Mouse (Mus musculus) neural tube, embryonic 11.5 days (tissue): ENCODE measurements around the gene Fam49a. TPM values are rescaled to one million over a fixed set of nuclear protein-coding genes. Genes with fewer than 3 reads are reported as not detected.

ENCODE experiments used
- ATAC-seq: fragments of 200-750 bp; cut with Nextera tagmentation; 2 replicates; pipeline ENCODE4 v1.8.0; 2017; ENCODE audit warnings: moderate number of reproducible peaks, mild to moderate bottlenecking, moderate TSS enrichment, moderate library complexity; ENCODE audit not compliant: insufficient read depth, low FRiP score, low TSS enrichment
- DNase-seq: peaks from one replicate; pipeline ENCODE4 v3.0.0-alpha.2; 2015; ENCODE audit warnings: low spot score
- H3K27ac ChIP-seq: fragments of 300-500 bp; sonication (generic); 2 replicates; pipeline ENCODE4 v1.5.1; 2014; ENCODE audit warnings: low read depth, mild to moderate bottlenecking, low read length
- H3K27me3 ChIP-seq: fragments of 300-500 bp; sonication (generic); 2 replicates; pipeline ENCODE4 v1.6.1; 2014; ENCODE audit warnings: mild to moderate bottlenecking, low read length, mixed read lengths; ENCODE audit not compliant: control insufficient read depth, insufficient read depth
- H3K36me3 ChIP-seq: fragments of 300-500 bp; sonication (generic); 2 replicates; pipeline ENCODE4 v1.6.1; 2014; ENCODE audit warnings: mild to moderate bottlenecking, low read length, moderate library complexity, mixed read lengths; ENCODE audit not compliant: control insufficient read depth, insufficient read depth
- H3K4me1 ChIP-seq: fragments of 300-500 bp; sonication (generic); 2 replicates; pipeline ENCODE4 v1.6.1; 2014; ENCODE audit warnings: low read length, mixed read lengths; ENCODE audit not compliant: control insufficient read depth, insufficient read depth
- H3K4me2 ChIP-seq: fragments of 300-500 bp; sonication (generic); 2 replicates; pipeline ENCODE4 v1.6.1; 2014; ENCODE audit warnings: low read depth, mild to moderate bottlenecking, moderate library complexity
- H3K4me3 ChIP-seq: fragments of 300-500 bp; sonication (generic); 2 replicates; pipeline ENCODE4 v1.5.1; 2014; ENCODE audit warnings: low read depth, low read length
- H3K9ac ChIP-seq: fragments of 300-500 bp; sonication (generic); 2 replicates; pipeline ENCODE4 v1.6.1; 2014; ENCODE audit warnings: mild to moderate bottlenecking, low read length
- H3K9me3 ChIP-seq: fragments of 300-500 bp; sonication (generic); 2 replicates; pipeline ENCODE4 v1.6.1; 2016; ENCODE audit warnings: low read length; ENCODE audit not compliant: control insufficient read depth
- WGBS: fragments of 180-500 bp; shearing (Covaris S2); extraction: QIAGEN DNeasy Blood & Tissue Kit; methylation state at CpG from one replicate; pipeline ENCODE4 v1.1.7; 2014; 5-methylcytosine and 5-hydroxymethylcytosine counted together
- polyA plus RNA-seq: library from polyadenylated mRNA; unstranded; fragments of >200 nt; fragmentation: Nextera tagmentation; extraction: Ambion mirVana; gene quantifications from 2 replicates; pipeline ENCODE4 v1.2.1, GENCODE M21; 2014

Gene Fam49a
- polyA plus RNA-seq, 1 experiment from 2014 or later: 34.4 TPM

GRCm38 (mm10) chr12:12349645-12350288 lies 87.8 kb downstream of the Fam49a start:
- ATAC-seq (no peak), DNase-seq (no peak)
- H3K4me2 ChIP-seq: no peak overlapping the region
- H3K4me3 ChIP-seq: no peak overlapping the region
- H3K36me3 ChIP-seq: no peaks in the 10 kb centered on the region
- no peaks in the 10 kb centered on the region for H3K9me3 ChIP-seq
- no peak overlapping the region for H3K9ac ChIP-seq
- H3K27ac ChIP-seq: no peak overlapping the region
- peaks cover 3% of the 10 kb centered on the region; the same call in 1 of the 2 replicates for H3K4me1 ChIP-seq
- no peaks in the 10 kb centered on the region for H3K27me3 ChIP-seq
- 78% methylated on average over 6 of the region's 6 CpGs for WGBS

- WGBS: 47% methylated on average over 11 of the region's 11 CpGs
These were observed 90.0 kb downstream of the Fam49a start for GRCm38 (mm10) chr12:12351816-12352552.

GRCm38 (mm10) chr12:12354115-12354653 lies 92.2 kb downstream of the Fam49a start:
- WGBS: 83% methylated on average over 10 of the region's 10 CpGs
- DNase-seq (no peak), ATAC-seq (no peak)
- Histone ChIP-seq H3K4me2 (no peak overlapping the region), H3K27ac (no peak overlapping the region), H3K36me3 (no peaks in the 10 kb centered on the region), H3K4me3 (no peak overlapping the region), H3K9me3 (no peaks in the 10 kb centered on the region), H3K27me3 (no peaks in the 10 kb centered on the region), H3K9ac (no peak overlapping the region), H3K4me1 (peaks cover 6% of the 10 kb centered on the region; the same call in 1 of the 2 replicates)

More at GRCm38 (mm10) chr12:12351816-12352552, 90.0 kb downstream of the Fam49a start:
- Histone ChIP-seq H3K9me3 (no peaks in the 10 kb centered on the region), H3K9ac (no peak overlapping the region), H3K4me1 (peaks cover 6% of the 10 kb centered on the region; the same call in 1 of the 2 replicates), H3K4me3 (no peak overlapping the region), H3K4me2 (no peak overlapping the region), H3K27ac (0 out of 2 replicates have a peak overlapping the region, but pooled peaks have one; percentile 42), H3K36me3 (no peaks in the 10 kb centered on the region), H3K27me3 (no peaks in the 10 kb centered on the region)
- 0 out of 2 replicates have a peak, but pooled peaks have one; percentile 20 for ATAC-seq
- no peak for DNase-seq

- Histone ChIP-seq H3K9me3 (no peaks in the 10 kb centered on the region), H3K27ac (no peak overlapping the region), H3K9ac (no peak overlapping the region), H3K27me3 (no peaks in the 10 kb centered on the region), H3K36me3 (no peaks in the 10 kb centered on the region), H3K4me1 (peaks cover 6% of the 10 kb centered on the region; the same call in 1 of the 2 replicates), H3K4me2 (no peak overlapping the region), H3K4me3 (no peak overlapping the region)
- 76% methylated on average over 9 of the region's 9 CpGs for WGBS
- no peak for DNase-seq
- ATAC-seq: no peak
These were observed 94.1 kb downstream of the Fam49a start for GRCm38 (mm10) chr12:12356048-12356447.

GRCm38 (mm10) chr12:12356463-12356862 lies 94.5 kb downstream of the Fam49a start:
- no peak overlapping the region for H3K4me2 ChIP-seq
- H3K27ac ChIP-seq: 0 out of 2 replicates have a peak overlapping the region, but pooled peaks have one; percentile 14
- H3K9me3 ChIP-seq: no peaks in the 10 kb centered on the region
- ATAC-seq (no peak), DNase-seq (no peak)
- H3K36me3 ChIP-seq: no peaks in the 10 kb centered on the region
- no peak overlapping the region for H3K9ac ChIP-seq
- 70% methylated on average over 1 of the region's 1 CpGs for WGBS
- peaks cover 6% of the 10 kb centered on the region; the same call in 1 of the 2 replicates for H3K4me1 ChIP-seq
- H3K4me3 ChIP-seq: no peak overlapping the region
- no peaks in the 10 kb centered on the region for H3K27me3 ChIP-seq

GRCm38 (mm10) chr12:12356946-12357345 lies 95.0 kb downstream of the Fam49a start:
- WGBS: 80% methylated on average over 5 of the region's 5 CpGs
- no peak; the same call in 1 of the 2 replicates for ATAC-seq
- no peak for DNase-seq
- no peaks in the 10 kb centered on the region for H3K36me3 ChIP-seq
- H3K9ac ChIP-seq: no peak overlapping the region
- H3K9me3 ChIP-seq: no peaks in the 10 kb centered on the region
- H3K4me1 ChIP-seq: peaks cover 4% of the 10 kb centered on the region; the same call in 1 of the 2 replicates
- no peaks in the 10 kb centered on the region for H3K27me3 ChIP-seq
- no peak overlapping the region for H3K27ac ChIP-seq
- H3K4me3 ChIP-seq: no peak overlapping the region
- no peak overlapping the region for H3K4me2 ChIP-seq

- Histone ChIP-seq H3K4me1 (peaks cover 4% of the 10 kb centered on the region; the same call in 1 of the 2 replicates), H3K27ac (no peak overlapping the region)
- no peak for ATAC-seq
These were observed 98.0 kb downstream of the Fam49a start for GRCm38 (mm10) chr12:12359923-12360322.

GRCm38 (mm10) chr12:12362371-12362770 lies 100.4 kb downstream of the Fam49a start:
- Histone ChIP-seq H3K27ac (no peak overlapping the region), H3K27me3 (no peaks in the 10 kb centered on the region), H3K4me2 (no peak overlapping the region), H3K9ac (no peak overlapping the region), H3K36me3 (no peaks in the 10 kb centered on the region), H3K9me3 (no peaks in the 10 kb centered on the region), H3K4me1 (no peaks in the 10 kb centered on the region), H3K4me3 (no peak overlapping the region)
- ATAC-seq (no peak), DNase-seq (no peak)
- 71% methylated on average over 10 of the region's 10 CpGs for WGBS

More at GRCm38 (mm10) chr12:12359923-12360322, 98.0 kb downstream of the Fam49a start:
- no peak for DNase-seq
- no peaks in the 10 kb centered on the region for H3K27me3 ChIP-seq
- 92% methylated on average over 5 of the region's 5 CpGs for WGBS
- H3K9ac ChIP-seq: no peak overlapping the region
- H3K4me3 ChIP-seq: no peak overlapping the region
- no peaks in the 10 kb centered on the region for H3K9me3 ChIP-seq
- no peaks in the 10 kb centered on the region for H3K36me3 ChIP-seq
- H3K4me2 ChIP-seq: no peak overlapping the region
